Mouse (Mus musculus): ENCODE results near the gene Slc23a3.

DNA sequence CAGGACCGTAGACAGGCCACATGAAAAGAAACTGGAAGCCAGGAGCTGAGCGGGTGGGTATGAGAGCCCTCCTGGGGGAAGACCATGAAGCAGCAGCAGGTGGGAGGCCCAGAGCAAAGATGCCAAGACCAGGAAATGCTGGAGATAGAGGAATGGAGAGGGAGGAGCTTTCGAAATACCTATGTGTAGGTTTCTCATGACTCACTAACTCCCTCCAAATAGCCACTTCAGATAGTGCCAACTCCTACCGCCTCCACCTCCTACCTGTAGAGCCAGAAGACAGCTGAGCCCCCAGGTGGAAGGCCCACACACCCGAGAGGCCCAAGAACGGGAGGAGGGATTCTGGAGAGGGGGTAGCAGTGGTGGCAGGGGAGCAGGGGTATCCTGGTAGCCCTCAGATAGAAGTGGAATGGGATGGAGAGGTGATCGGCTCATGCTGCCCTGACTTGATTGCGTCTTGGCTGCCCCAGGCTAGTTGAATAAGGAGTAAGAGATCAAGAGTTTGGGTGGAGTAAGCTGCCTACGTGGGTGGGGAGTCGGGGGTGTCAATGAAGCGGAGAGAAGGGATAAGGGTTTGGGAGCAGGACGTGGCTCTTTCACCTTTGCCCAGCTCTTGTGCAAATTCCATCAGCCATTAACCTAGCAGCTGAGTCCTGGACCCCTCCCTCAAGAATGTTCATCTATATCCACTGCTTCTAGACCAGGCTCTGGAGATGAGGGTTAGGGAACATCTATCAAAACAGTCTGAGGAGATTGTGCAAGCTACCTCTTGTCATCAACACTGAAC, at the start of gene Slc23a3:
- TF ChIP-seq MXI1 (IDR thresholded peaks at IDR 0.05; ENCODE audit: low read depth, low read length) (no peak), USF1 (IDR thresholded peaks at IDR 0.05; ENCODE audit: low read depth, low read length) (no peak), CTCF (conservative IDR thresholded peaks at IDR 0.05 in 1 of 2, IDR thresholded peaks at IDR 0.05 in 1 of 2; ENCODE audit: low read depth in 2 of 2, low read length in 2 of 2) (no peak), EP300 (IDR thresholded peaks at IDR 0.05; ENCODE audit: low read length) (no peak), POLR2A (IDR thresholded peaks at IDR 0.05; ENCODE audit: low read depth, low read length) (no peak), ETS1 (conservative IDR thresholded peaks at IDR 0.05; ENCODE audit: low read depth, low read length) (no peak), UBTF (IDR thresholded peaks at IDR 0.05; ENCODE audit: low read depth, low read length) (no peak), MAX (IDR thresholded peaks at IDR 0.05; ENCODE audit: low read length) (no peak)
